Mouse (Mus musculus) cerebellum, adult 2 months (tissue): ENCODE measurements around the gene Il17f.

Source experiments
- CTCF ChIP-seq: fragments of 200-500 bp; IDR thresholded peaks from 2 replicates; pipeline ENCODE4 v1.5.1; 2011; ENCODE audit warnings: low read depth, mild to moderate bottlenecking, control low read depth, low read length, moderate library complexity, borderline replicate concordance; ENCODE audit not compliant: insufficient read depth
- POLR2A ChIP-seq: fragments of 200-500 bp; IDR thresholded peaks from 2 replicates; pipeline ENCODE4 v1.6.1; 2011; ENCODE audit warnings: low read length, control low read depth, borderline replicate concordance; ENCODE audit not compliant: insufficient read depth

- no peak for TF ChIP-seq CTCF
- TF ChIP-seq POLR2A = no peak
Measured at GRCm38 (mm10) chr1:20757586-20757985, 32.8 kb downstream of the Il17f start.
